In genomic region chr7:97707809-97708208, GRCm38 (mm10) we compare ENCODE assay signal across 20 mouse cellular contexts.
"Had no signal": no experiment of that assay in that cellular context is flagged by ENCODE, and none has a peak within 500 bp of the region (broad histone marks: within the 10 kb centered on the region; RNA-seq: fewer than 3 reads in every experiment).

No protein-coding gene starts in this region.

- H3K4me2 ChIP-seq: limb, embryonic 12.5 days; limb, embryonic 15.5 days; liver, embryonic 11.5 days; lung, embryonic 15.5 days; midbrain, embryonic 11.5 days; neural tube, embryonic 12.5 days; neural tube, embryonic 15.5 days had no signal

- H3K4me3 ChIP-seq: left cerebral cortex, adult 2 months; limb, embryonic 12.5 days; limb, embryonic 15.5 days; lung, embryonic 15.5 days; megakaryocyte, embryonic 14.5 days; neural tube, embryonic 12.5 days; neural tube, embryonic 15.5 days had no signal

- H3K9ac ChIP-seq: limb, embryonic 12.5 days; limb, embryonic 15.5 days; liver, embryonic 14.5 days; liver, postnatal 0 days; lung, embryonic 15.5 days; neural tube, embryonic 12.5 days; neural tube, embryonic 15.5 days had no signal

- DNase-seq: kidney, postnatal 4 days; layer of hippocampus, postnatal 36 days; liver, postnatal 0 days; lung, postnatal 10 days; lung, postnatal 36 days; midbrain, embryonic 14.5 days; right cerebral cortex, adult 18-20 months; right cerebral cortex, postnatal 14 days; right cerebral cortex, postnatal 4 days; thymus, postnatal 25 days had no signal

- H3K27me3 ChIP-seq: limb, embryonic 12.5 days; limb, embryonic 15.5 days; lung, embryonic 15.5 days; megakaryocyte, embryonic 14.5 days; neural tube, embryonic 12.5 days; neural tube, embryonic 15.5 days had no signal

- ATAC-seq: liver, postnatal 0 days had no signal

- H3K4me1 ChIP-seq: limb, embryonic 12.5 days; lung, embryonic 15.5 days; neural tube, embryonic 12.5 days; neural tube, embryonic 15.5 days had no signal

- H3K9me3 ChIP-seq: limb, embryonic 12.5 days; limb, embryonic 15.5 days; lung, embryonic 15.5 days; megakaryocyte, embryonic 14.5 days; neural tube, embryonic 12.5 days; neural tube, embryonic 15.5 days had no signal

- H3K27ac ChIP-seq: left cerebral cortex, adult 2 months; limb, embryonic 12.5 days; limb, embryonic 15.5 days; liver, embryonic 14.5 days; lung, embryonic 15.5 days; neural tube, embryonic 12.5 days; neural tube, embryonic 15.5 days had no signal
